Mouse (Mus musculus): ENCODE data around the gene Crtc1. TPM values are rescaled to one million over a fixed set of nuclear protein-coding genes. Genes with fewer than 3 reads are reported as not detected.

Crtc1 gene
- polyA plus RNA-seq, 1 experiment = 9.6 TPM

DNA sequence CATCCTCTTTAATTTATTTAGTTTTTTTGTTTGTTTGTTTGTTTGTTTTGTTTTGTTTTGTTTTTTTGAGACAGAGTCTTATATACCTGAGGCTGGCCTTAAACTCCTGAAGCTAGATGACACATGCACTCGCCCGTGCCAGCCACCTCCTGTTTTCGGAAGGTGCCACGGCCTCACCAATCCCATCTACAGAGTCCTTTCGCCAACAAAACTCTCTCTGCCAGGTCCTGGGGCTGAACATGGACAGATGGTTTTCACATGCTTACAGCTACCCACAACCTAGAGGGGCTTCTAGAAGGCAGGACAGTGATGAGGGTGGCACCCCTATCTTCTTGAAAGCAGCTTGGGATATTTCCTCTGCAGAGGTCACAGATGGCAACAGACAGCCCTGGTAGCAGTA lies 4.2 kb downstream of the Crtc1 start:
- Histone ChIP-seq H3K4me3 (no peak overlapping the region), H3K27me3 (ENCODE audit: control insufficient read depth, insufficient read depth, insufficient read length) (no peaks in the 10 kb centered on the region), H3K36me3 (ENCODE audit: control insufficient read depth, insufficient read depth) (no peaks in the 10 kb centered on the region), H3ac (ENCODE audit: control insufficient read depth, insufficient read length) (no peak overlapping the region), H3K79me2 (ENCODE audit: control insufficient read depth, insufficient read depth) (peaks cover 17% of the 10 kb centered on the region), H3K4me2 (ENCODE audit: low read depth) (no peak overlapping the region)
- TF ChIP-seq USF1 (IDR thresholded peaks at IDR 0.05; ENCODE audit: low read depth) = no peak

DNA sequence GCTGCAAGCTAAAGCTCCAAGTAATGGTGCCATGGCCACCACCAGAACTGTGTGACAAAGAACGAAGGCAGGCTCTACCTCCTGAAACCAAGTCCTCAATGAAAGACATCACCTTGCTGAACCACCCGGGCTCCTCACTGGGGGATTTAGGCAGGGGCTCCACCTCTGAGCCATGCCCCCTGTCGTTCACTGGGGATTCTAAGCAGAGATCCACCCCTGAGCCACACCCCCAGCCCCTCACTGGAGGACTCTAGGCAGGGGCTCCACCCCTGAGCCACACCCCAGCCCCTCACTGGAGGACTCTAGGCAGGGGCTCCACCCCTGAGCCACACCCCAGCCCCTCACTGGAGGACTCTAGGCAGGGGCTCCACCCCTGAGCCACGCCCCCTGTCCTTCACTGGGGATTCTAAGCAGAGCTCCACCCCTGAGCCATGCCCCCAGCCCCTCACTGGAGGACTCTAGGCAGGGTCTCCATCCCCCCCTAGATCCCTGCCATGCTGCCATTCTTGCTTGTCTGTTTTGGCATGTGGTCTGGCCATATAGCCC lies 6.3 kb downstream of the Crtc1 start:
- Histone ChIP-seq H3K27me3 (ENCODE audit: control insufficient read depth, insufficient read depth, insufficient read length) (no peaks in the 10 kb centered on the region), H3ac (ENCODE audit: control insufficient read depth, insufficient read length) (no peak overlapping the region), H3K36me3 (ENCODE audit: control insufficient read depth, insufficient read depth) (no peaks in the 10 kb centered on the region), H3K4me3 (no peak overlapping the region), H3K79me2 (ENCODE audit: control insufficient read depth, insufficient read depth) (peaks cover 7% of the 10 kb centered on the region), H3K4me2 (ENCODE audit: low read depth) (no peak overlapping the region)
- TF ChIP-seq POLR2A (IDR thresholded peaks at IDR 0.05; ENCODE audit: insufficient read length, low read depth) = no peak
- no peak for TF ChIP-seq MYOD1 (IDR thresholded peaks at IDR 0.05; ENCODE audit: control insufficient read depth in 1 of 3, insufficient read length in 2 of 3, low read depth in 2 of 3)
- TF ChIP-seq MAX (IDR thresholded peaks at IDR 0.05; ENCODE audit: low read depth) = no peak
- no peak for TF ChIP-seq CEBPB (IDR thresholded peaks at IDR 0.05; ENCODE audit: insufficient read depth, poor library complexity, severe bottlenecking)
- TF ChIP-seq SRF (IDR thresholded peaks at IDR 0.05; ENCODE audit: control insufficient read depth, insufficient read length, low read depth) = no peak
- TF ChIP-seq E2F4 (IDR thresholded peaks at IDR 0.05; ENCODE audit: insufficient read depth) = no peak
- no peak for TF ChIP-seq POLR2AphosphoS2 (IDR thresholded peaks at IDR 0.05; ENCODE audit: insufficient read length, low read depth)
- no peak for TF ChIP-seq USF1 (IDR thresholded peaks at IDR 0.05; ENCODE audit: low read depth)
- TF ChIP-seq TCF3 (IDR thresholded peaks at IDR 0.05; ENCODE audit: insufficient read length, low read depth) = no peak
- no peak for TF ChIP-seq TCF12 (IDR thresholded peaks at IDR 0.05; ENCODE audit: insufficient read depth, poor library complexity, severe bottlenecking)
- TF ChIP-seq MYOG (IDR thresholded peaks at IDR 0.05; ENCODE audit: control insufficient read depth in 1 of 3, insufficient read depth in 1 of 3, insufficient read length in 2 of 3, low read depth in 2 of 3) = no peak
- no peak for TF ChIP-seq REST (IDR thresholded peaks at IDR 0.05; ENCODE audit: insufficient read depth, insufficient read length)

DNA sequence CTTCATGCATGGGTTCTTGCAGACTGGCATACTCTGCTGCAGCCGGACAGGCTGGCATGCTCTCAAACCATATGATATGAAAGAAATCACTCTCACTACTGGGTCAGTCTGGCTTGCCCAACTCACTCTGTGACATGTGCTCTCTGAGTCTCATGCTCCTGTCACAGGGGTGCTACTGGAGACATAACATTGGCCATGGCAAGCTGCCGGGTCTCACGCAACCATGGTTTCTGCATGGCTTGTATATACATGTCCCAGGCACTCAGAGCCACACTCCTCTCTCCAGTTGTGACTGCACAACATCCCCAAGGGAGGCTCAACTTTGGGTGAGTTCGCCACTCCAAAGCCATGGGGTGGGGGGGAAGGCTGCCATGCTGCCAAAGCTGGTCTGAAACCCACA lies 8.2 kb downstream of the Crtc1 start:
- no peak for TF ChIP-seq MYOG (IDR thresholded peaks at IDR 0.05; ENCODE audit: control insufficient read depth in 1 of 3, insufficient read depth in 1 of 3, insufficient read length in 2 of 3, low read depth in 2 of 3)
- TF ChIP-seq POLR2A (IDR thresholded peaks at IDR 0.05; ENCODE audit: insufficient read length, low read depth) = no peak
- no peak for TF ChIP-seq CEBPB (IDR thresholded peaks at IDR 0.05; ENCODE audit: insufficient read depth, poor library complexity, severe bottlenecking)
- TF ChIP-seq MAX (IDR thresholded peaks at IDR 0.05; ENCODE audit: low read depth) = no peak
- no peak for TF ChIP-seq TCF3 (IDR thresholded peaks at IDR 0.05; ENCODE audit: insufficient read length, low read depth)
- no peak for TF ChIP-seq POLR2AphosphoS2 (IDR thresholded peaks at IDR 0.05; ENCODE audit: insufficient read length, low read depth)
- TF ChIP-seq SRF (IDR thresholded peaks at IDR 0.05; ENCODE audit: control insufficient read depth, insufficient read length, low read depth) = no peak
- no peak for TF ChIP-seq TCF12 (IDR thresholded peaks at IDR 0.05; ENCODE audit: insufficient read depth, poor library complexity, severe bottlenecking)
- TF ChIP-seq USF1 (IDR thresholded peaks at IDR 0.05; ENCODE audit: low read depth) = no peak
- no peak overlapping the region for H3ac ChIP-seq (ENCODE audit: control insufficient read depth, insufficient read length)
- H3K4me3 ChIP-seq = no peak overlapping the region
- H3K79me2 ChIP-seq (ENCODE audit: control insufficient read depth, insufficient read depth) = peaks cover 7% of the 10 kb centered on the region
- H3K4me2 ChIP-seq (ENCODE audit: low read depth) = no peak overlapping the region
- no peaks in the 10 kb centered on the region for H3K36me3 ChIP-seq (ENCODE audit: control insufficient read depth, insufficient read depth)
- H3K27me3 ChIP-seq (ENCODE audit: control insufficient read depth, insufficient read depth, insufficient read length) = no peaks in the 10 kb centered on the region

DNA sequence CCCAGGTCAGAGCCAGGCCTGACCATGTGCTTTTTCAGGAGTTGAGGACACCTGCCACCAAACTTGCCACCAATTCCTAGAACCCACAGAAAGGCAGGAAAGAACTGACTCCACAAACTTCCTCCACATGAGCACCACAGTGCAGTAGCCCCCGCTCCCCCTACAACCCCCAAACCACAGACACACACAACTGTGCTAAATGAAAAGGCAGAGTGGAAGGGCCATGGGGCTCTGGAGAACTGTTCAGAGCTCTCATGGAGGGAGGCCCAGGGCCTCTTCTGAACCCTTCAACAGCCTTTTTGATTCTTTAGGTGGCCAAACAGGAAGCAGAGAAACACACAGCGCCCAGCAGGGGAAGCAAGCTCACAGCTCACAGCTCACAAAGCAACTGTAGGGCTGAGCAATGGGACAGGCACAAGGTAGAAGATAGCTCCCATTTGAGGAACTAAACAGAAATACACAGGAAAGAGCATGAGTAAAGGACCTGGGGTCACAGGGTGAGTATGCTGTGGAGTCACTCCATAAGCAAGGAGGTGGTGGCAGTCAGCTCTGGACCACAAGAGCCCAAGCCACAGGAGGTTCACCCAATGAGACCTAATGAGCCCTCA lies 13.0 kb downstream of the Crtc1 start:
- Histone ChIP-seq H3K36me3 (ENCODE audit: control insufficient read depth, insufficient read depth) (no peaks in the 10 kb centered on the region), H3K79me2 (ENCODE audit: control insufficient read depth, insufficient read depth) (no peaks in the 10 kb centered on the region), H3K4me3 (no peak overlapping the region), H3K27me3 (ENCODE audit: control insufficient read depth, insufficient read depth, insufficient read length) (no peaks in the 10 kb centered on the region), H3ac (ENCODE audit: control insufficient read depth, insufficient read length) (no peak overlapping the region), H3K4me2 (ENCODE audit: low read depth) (no peak overlapping the region)
- TF ChIP-seq E2F4 (IDR thresholded peaks at IDR 0.05; ENCODE audit: insufficient read depth) (no peak), REST (IDR thresholded peaks at IDR 0.05; ENCODE audit: insufficient read depth, insufficient read length) (no peak), USF1 (IDR thresholded peaks at IDR 0.05; ENCODE audit: low read depth) (no peak), MYOG (IDR thresholded peaks at IDR 0.05; ENCODE audit: control insufficient read depth in 1 of 3, insufficient read depth in 1 of 3, insufficient read length in 2 of 3, low read depth in 2 of 3) (no peak), POLR2AphosphoS2 (IDR thresholded peaks at IDR 0.05; ENCODE audit: insufficient read length, low read depth) (no peak), SRF (IDR thresholded peaks at IDR 0.05; ENCODE audit: control insufficient read depth, insufficient read length, low read depth) (no peak), POLR2A (IDR thresholded peaks at IDR 0.05; ENCODE audit: insufficient read length, low read depth) (no peak), TCF12 (IDR thresholded peaks at IDR 0.05; ENCODE audit: insufficient read depth, poor library complexity, severe bottlenecking) (no peak)

DNA sequence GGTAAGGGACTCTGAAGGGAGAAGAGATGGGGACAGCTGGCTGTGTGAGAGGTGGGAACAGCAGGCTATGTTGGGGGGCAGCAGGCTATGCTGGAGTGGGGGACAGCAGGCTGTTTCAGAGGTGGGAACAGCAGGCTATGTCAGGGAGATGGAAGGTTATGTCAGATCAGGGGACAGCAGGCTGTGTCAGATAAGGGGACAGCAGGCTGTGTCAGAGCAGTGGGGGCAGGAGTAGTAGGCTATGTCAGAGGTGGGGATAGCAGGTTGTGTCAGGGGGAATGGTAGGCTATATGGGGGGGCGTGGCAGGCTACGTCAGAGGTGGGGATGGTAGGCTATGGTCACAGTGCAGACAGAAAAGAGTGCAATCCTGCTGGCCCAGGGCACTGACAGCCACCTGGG lies 16.7 kb downstream of the Crtc1 start:
- Histone ChIP-seq H3ac (ENCODE audit: control insufficient read depth, insufficient read length) (no peak overlapping the region), H3K4me3 (no peak overlapping the region), H3K27me3 (ENCODE audit: control insufficient read depth, insufficient read depth, insufficient read length) (no peaks in the 10 kb centered on the region), H3K79me2 (ENCODE audit: control insufficient read depth, insufficient read depth) (no peaks in the 10 kb centered on the region), H3K4me2 (ENCODE audit: low read depth) (no peak overlapping the region), H3K36me3 (ENCODE audit: control insufficient read depth, insufficient read depth) (no peaks in the 10 kb centered on the region)
- no peak for TF ChIP-seq MYOD1 (IDR thresholded peaks at IDR 0.05; ENCODE audit: control insufficient read depth in 1 of 3, insufficient read length in 2 of 3, low read depth in 2 of 3)
- no peak for TF ChIP-seq CEBPB (IDR thresholded peaks at IDR 0.05; ENCODE audit: insufficient read depth, poor library complexity, severe bottlenecking)
- TF ChIP-seq REST (IDR thresholded peaks at IDR 0.05; ENCODE audit: insufficient read depth, insufficient read length) = no peak
- TF ChIP-seq SRF (IDR thresholded peaks at IDR 0.05; ENCODE audit: control insufficient read depth, insufficient read length, low read depth) = no peak
- no peak for TF ChIP-seq USF1 (IDR thresholded peaks at IDR 0.05; ENCODE audit: low read depth)
- no peak for TF ChIP-seq POLR2AphosphoS2 (IDR thresholded peaks at IDR 0.05; ENCODE audit: insufficient read length, low read depth)
- TF ChIP-seq MAX (IDR thresholded peaks at IDR 0.05; ENCODE audit: low read depth) = no peak
- no peak for TF ChIP-seq TCF3 (IDR thresholded peaks at IDR 0.05; ENCODE audit: insufficient read length, low read depth)
- TF ChIP-seq TCF12 (IDR thresholded peaks at IDR 0.05; ENCODE audit: insufficient read depth, poor library complexity, severe bottlenecking) = no peak
- no peak for TF ChIP-seq POLR2A (IDR thresholded peaks at IDR 0.05; ENCODE audit: insufficient read length, low read depth)
- no peak for TF ChIP-seq E2F4 (IDR thresholded peaks at IDR 0.05; ENCODE audit: insufficient read depth)
- no peak for TF ChIP-seq MYOG (IDR thresholded peaks at IDR 0.05; ENCODE audit: control insufficient read depth in 1 of 3, insufficient read depth in 1 of 3, insufficient read length in 2 of 3, low read depth in 2 of 3)
